Mouse (Mus musculus) embryonic fibroblast, embryonic 13.5 days (primary cell): Measurements from ENCODE around the gene Serpinh1.

ENCODE experiments used
- CTCF ChIP-seq: IDR thresholded peaks from 2 replicates; pipeline ENCODE4 v1.5.1; 2011; ENCODE audit warnings: mild to moderate bottlenecking, control low read depth, low read length, moderate library complexity, borderline replicate concordance; ENCODE audit not compliant: insufficient read depth
- POLR2A ChIP-seq: IDR thresholded peaks from 2 replicates; pipeline ENCODE4 v1.6.1; 2011; ENCODE audit warnings: low read depth, mild to moderate bottlenecking, control low read depth, low read length, moderate library complexity

DNA sequence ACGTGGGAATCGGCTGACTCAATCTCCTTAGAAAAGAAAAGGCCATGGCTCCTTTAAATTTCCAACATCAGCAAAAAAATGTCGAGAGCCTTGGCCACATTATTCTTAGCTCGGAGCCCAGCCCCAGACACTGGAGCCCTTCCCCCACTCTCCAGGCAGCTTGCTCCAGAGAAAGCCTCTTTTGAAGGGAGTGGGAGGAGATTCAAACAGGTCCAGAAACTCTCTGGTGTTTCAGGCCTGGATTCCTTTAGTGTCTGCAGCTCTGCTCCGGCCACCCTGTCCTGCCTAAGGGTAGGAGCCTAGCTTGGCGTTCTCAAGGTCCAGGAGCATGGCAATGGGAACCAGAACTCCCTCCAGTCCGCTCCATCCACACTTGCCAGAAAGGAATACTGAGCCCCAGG lies 2.7 kb upstream of the Serpinh1 start:
- no peak for TF ChIP-seq CTCF
- peak; percentile 95 for TF ChIP-seq POLR2A
